Mouse (Mus musculus) left cerebral cortex, postnatal 36 days (tissue): ENCODE data around the gene Vamp2. TPM values are rescaled to one million over a fixed set of nuclear protein-coding genes. Genes with fewer than 3 reads are reported as not detected.

Source experiments
- DNase-seq, 2 experiments: peaks; one replicate each; pipeline ENCODE4 v3.0.0; 2021 to 2022; ENCODE audit warnings: low spot score in 2 of 2, mixed read lengths in 1 of 2
- intact Hi-C: fragments of 180-260 bp; cut with DNase I; formaldehyde crosslinking; loops from one replicate; pipeline ENCODE4 v1.15.1; 2025
- total RNA-seq, 2 experiments: library from RNA; stranded (reverse); gene quantifications; 2 replicates each; pipeline ENCODE4 v1.2.3; 2021

The Vamp2 gene
- total RNA-seq, 2 experiments from 2014 or later = 1,090 to 1,186 TPM

DNA sequence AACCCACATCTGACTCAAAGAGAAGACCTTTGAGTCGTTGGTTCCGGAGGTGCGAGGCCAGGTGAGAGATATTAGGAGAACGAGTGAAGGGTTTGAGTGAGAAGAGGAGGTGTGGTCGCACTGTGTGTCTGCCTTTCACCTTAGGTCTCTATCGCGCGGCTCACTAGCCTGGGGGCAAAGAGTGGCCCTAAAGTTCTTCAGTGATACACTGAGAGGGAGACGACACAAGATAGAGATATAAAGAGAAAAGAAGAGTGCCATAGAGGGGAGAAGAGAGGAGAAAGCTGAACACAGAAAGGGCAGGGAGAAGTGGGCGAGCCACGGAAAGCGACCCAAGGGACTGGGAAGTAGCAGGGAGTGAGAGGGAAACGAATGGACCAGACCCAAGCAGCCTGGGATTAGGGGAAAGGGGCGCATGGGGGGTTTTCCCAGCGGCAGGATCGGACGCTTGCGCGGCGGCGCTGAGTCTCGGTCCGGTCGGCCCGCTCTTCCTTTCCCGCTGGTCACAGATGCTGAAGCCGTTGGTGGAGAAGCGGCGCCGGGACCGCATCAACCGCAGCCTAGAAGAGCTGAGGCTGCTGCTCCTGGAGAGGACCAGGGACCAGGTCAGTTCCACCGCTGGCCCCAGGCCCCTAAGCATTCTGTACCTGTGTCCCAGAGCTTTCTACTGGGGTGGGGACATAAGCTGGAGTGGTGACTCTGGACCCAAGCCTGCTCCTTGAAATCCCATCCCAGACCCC, 32.9 kb downstream of the Vamp2 start:
- intact Hi-C loops = loop anchor here (5.0 kb wide), 1 partner anchor 34 kb away; the partner anchor contains the start of gene Vamp2
- DNase-seq = no peak

DNA sequence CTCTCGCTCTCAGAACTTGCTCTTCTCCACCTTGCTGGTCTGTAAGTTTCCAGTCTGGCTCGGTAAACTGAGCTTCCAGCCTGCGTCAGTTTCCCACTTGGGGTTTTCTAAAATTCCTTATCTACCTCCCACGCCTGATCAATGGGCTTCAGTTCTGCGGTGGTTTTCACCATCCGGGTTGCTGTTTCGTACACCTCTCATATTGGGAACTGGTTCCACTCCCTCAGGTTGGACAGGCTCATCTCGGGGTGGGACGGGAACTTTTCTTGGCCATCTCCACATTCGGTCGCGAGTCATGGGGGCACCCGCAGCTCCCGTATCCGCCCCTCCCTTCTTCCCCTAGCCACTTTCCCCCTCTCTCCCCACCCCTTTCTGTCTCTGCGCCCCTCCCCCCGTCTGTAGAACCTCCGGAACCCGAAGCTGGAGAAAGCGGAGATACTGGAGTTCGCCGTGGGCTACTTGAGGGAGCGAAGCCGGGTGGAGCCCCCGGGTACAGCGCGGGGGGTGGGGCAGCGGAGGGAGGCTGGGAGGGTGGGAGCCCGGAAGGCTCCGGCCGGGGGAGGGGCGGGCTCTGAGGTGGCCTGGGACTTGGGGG, 33.5 kb downstream of the Vamp2 start:
- DNase-seq = no peak
- intact Hi-C loops = loop anchor here (5.0 kb wide), 1 partner anchor 35 kb away; the partner anchor contains the start of gene Vamp2

GRCm38 (mm10) chr11:69122336-69122951, 34.2 kb downstream of the Vamp2 start, which contains the start of gene 9130213A22Rik:
Gene 9130213A22Rik, minus strand, starts transcription at chr11:69122589.
- peak; percentile 87 to 88 for DNase-seq
- intact Hi-C loops = loop anchor here (5.0 kb wide), 1 partner anchor 35 kb away; the partner anchor contains the start of gene Vamp2

DNA sequence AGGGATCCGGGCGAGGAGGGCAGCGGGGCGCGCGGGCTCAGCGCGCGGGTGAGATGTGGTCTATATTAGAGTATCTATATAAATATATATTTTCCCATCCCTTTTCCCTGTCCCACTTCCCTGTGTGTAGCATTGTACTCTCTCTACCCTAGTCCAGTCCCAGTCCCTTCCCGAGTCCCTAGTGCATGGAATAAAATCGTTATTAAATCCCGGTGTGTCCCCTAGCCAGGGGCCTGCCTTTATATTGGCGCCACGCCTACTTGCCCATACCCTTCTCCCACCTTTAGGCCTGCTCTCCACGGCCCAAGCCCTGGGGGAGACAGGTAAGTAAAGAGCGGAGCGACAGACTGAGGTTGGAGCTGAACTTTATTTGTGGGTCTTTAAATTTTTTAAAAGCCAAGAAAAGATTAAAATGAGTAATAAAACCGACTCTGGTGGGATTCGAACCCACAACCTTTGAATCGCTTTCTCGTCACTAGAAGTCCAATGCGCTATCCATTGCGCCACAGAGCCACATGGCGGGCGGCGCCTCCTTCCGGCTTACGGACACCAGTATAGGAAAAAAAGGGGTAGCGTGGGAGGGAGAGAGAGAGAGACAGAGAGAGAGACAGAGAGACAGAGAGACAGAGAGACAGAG, 34.9 kb downstream of the Vamp2 start:
- DNase-seq = peak; percentile 92
- intact Hi-C loops = loop anchor here (5.0 kb wide), 1 partner anchor 36 kb away; the partner anchor contains the start of gene Vamp2

DNA sequence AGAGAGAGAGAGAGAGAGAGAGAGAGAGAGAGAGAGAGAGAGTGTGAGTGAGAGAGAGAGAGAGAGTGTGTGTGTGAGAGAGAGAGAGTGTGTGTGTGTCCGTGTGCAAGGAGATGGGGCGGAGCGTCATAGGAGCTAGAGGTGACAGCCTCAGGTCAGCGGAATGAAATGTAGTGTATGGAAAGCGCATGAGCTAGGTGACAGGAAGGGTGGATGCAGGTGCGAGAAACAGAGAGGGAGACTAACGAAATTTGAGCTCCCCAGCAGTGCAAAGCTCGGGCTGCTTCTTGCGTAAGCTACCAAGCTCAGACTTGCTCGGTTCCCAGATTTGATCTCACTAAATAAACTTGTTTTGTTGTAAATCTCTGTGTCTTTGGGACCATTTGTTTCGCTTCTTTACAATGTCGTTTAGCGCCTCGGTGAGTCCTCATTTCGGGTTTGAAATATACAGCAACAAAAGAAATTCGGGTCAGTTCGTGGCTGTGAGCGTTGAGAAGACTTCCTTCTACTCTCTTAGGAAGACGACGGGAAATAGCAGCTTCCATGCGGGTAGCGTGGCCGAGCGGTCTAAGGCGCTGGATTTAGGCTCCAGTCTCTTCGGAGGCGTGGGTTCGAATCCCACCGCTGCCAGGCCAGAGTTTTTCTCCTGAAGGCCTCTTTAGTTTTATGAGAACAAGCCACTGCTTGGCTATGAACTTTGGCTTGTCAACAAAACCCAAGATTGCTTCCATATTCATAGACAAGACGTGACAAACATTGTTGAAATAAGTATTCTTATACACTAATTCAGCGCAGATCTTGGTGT, 35.6 kb downstream of the Vamp2 start:
- intact Hi-C loops = loop anchor here (1.0 to 5.0 kb wide), 3 partner anchors 37 to 83 kb away; partner anchors contain the start of gene Vamp2
- peak; percentile 92 to 94 for DNase-seq

- peak in 1 of 2 experiments; percentile 64 for DNase-seq
- intact Hi-C loops = loop anchor here (1.0 to 5.0 kb wide), 3 partner anchors 37 to 83 kb away; partner anchors contain the start of gene Vamp2
Observed at GRCm38 (mm10) chr11:69124498-69124847, 36.2 kb downstream of the Vamp2 start.

GRCm38 (mm10) chr11:69125041-69125851, 37.0 kb downstream of the Vamp2 start:
- DNase-seq = peak; percentile 77 to 78
- intact Hi-C loops = loop anchor here (1.0 kb wide), 1 partner anchor 25 kb away; no protein-coding TSS in a partner anchor

DNA sequence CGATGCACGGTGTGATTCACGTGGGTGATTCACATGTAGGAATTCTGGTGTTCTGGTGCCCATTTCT, 37.4 kb downstream of the Vamp2 start, which contains the start of gene Aloxe3:
Gene Aloxe3, plus strand, starts transcription at position 45 of the 67 bp plus-strand sequence.
- intact Hi-C loops = loop anchor here (1.0 kb wide), 1 partner anchor 25 kb away; no protein-coding TSS in a partner anchor
- no peak for DNase-seq

- DNase-seq = no peak
- intact Hi-C loops = loop anchor here (1.0 kb wide), 1 partner anchor 24 kb away; no protein-coding TSS in a partner anchor
Observed at GRCm38 (mm10) chr11:69125919-69126705, 37.8 kb downstream of the Vamp2 start.

DNA sequence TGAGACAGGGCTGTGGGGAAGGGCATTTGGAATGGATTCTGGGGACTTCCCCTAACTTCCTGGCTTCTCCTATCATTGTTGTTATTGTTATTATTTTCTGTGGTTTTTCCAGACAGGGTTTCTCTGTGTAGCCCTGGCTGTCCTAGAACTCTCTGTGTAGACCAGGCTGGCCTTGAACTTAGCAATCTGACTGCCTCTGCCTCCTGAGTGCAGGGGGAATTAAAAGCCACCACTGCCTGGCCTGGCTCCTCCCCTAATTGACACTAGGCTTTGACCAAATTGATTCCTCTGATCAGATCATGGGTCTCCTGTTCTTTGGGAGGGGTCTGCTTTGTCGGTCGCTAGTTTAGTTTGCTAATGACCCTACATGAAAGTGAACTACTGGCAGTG, 38.4 kb downstream of the Vamp2 start:
- intact Hi-C loops = no loop called here
- DNase-seq = no peak

DNA sequence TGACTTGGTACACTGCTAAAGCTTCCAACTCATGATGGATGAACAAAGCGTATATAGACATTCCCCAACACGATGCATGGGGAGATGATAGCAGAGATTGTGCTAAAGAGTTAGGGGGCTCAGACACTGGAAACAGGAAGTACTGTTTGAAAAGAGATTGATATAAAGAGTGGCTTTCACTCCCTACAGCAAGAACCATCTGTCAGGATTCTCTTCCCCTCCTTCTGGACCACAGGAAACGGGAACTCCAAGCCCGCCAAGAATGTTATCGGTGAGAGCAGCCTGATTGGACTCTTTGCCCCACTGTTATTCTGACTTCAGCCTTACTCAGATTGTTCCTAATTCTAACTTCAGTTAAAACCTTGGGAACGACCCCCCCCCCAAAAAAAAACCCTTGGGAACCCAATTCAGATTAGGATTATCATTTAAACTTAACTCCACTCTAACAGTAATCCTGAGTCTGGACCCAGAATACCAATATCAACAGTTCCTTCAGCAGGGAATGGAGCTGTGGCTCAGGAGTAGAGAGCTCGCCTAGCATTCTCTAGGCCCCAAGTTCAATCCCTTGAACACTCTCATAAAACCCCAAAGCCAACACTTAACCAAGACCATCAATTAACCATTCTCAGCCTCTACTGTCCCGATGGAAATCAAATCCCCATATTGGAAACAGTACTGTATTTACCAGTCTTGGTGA, 40.3 kb downstream of the Vamp2 start:
- intact Hi-C loops = no loop called here
- no peak for DNase-seq

GRCm38 (mm10) chr11:69133566-69133922, 45.3 kb downstream of the Vamp2 start:
- no peak for DNase-seq
- intact Hi-C loops = no loop called here

GRCm38 (mm10) chr11:69133923-69134621, 45.8 kb downstream of the Vamp2 start:
- intact Hi-C loops = no loop called here
- peak; percentile 83 to 85 for DNase-seq

DNA sequence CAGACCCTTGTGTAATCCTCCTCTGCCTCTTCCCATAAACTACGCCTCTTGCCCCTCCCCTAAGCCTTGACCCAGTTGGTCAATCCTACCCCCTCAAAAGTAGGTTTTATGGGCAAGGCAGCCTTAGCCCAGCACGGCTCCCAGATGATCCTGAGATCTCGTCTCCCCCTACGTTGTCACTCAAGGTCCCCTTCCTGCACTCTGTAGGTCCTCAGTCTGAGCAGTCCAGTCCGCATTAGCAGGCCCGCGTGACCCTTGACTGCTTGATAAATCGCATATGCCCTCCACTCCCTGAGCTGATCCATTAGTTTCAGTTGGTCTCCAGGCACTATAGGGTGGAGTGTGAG, 46.3 kb downstream of the Vamp2 start:
- no peak for DNase-seq
- intact Hi-C loops = no loop called here

- intact Hi-C loops = no loop called here
- DNase-seq = no peak
Observed at GRCm38 (mm10) chr11:69135361-69135760, 47.1 kb downstream of the Vamp2 start.
